Mouse (Mus musculus): ENCODE measurements around the gene Wasf2. TPM values are rescaled to one million over a fixed set of nuclear protein-coding genes. Genes with fewer than 3 reads are reported as not detected.

Wasf2 gene
- polyA plus RNA-seq, 1 experiment from 2014 or later = 144 TPM

DNA sequence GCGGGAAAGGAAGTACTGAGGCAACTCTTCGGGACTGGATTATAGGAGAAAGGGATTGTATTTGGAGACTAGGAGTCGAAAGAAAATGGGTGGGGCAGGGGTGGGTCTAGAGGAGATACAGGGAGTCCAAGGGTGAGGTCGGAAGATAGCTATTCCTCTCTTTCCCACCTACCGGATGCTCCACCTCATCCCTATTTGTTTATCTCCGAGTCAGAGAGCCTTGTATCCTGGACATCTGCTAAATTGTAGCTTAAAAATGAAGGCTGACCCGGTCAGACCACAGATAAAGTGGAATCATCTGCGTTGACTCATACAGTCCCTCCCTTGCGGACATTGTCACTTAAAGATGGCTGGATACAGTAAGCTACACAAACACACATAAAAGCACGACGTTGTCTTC, 111.6 kb downstream of the Wasf2 start:
- Histone ChIP-seq H3K9ac (ENCODE audit: low read length) (peak overlapping the region; percentile 83), H3K27me3 (ENCODE audit: control insufficient read depth, insufficient read depth, low read depth, low read length) (peaks cover 17% of the 10 kb centered on the region), H3K36me3 (ENCODE audit: control insufficient read depth, insufficient read depth, low read length) (no peaks in the 10 kb centered on the region), H3K9me3 (ENCODE audit: control insufficient read depth, low read length) (no peaks in the 10 kb centered on the region), H3K4me1 (replicated peaks; ENCODE audit: control insufficient read depth, insufficient read depth, low read length) (peaks cover 13% of the 10 kb centered on the region), H3K4me3 (ENCODE audit: low read length) (peak overlapping the region; percentile 73), H3K27ac (ENCODE audit: low read length) (peak overlapping the region; percentile 42; the same call in 1 of the 2 replicates), H3K4me2 (ENCODE audit: low read depth, low read length) (peak overlapping the region; percentile 100)
- ATAC-seq (ENCODE audit: low read depth) = no peak; the same call in 1 of the 2 replicates
- 23% methylated on average over 11 of the region's 11 CpGs for WGBS

DNA sequence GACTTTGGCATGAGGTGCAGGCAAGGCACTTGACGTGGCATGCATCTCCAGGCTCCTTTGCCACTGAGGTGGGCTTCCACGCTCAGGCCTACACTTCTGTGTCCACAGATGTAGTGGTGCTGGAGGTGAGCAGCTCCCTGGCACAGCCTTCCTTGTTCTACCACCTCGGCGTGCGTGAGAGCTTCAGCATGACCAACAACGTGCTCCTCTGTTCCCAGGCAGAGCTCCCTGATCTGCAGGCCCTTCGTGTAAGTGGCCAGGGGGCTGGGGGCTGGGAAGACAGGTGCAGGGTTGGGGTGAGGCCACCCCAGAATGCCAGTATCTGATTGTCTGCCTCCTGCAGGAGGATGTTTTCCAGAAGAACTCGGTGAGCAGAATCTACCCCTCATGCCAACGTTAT, 112.4 kb downstream of the Wasf2 start:
- H3K27me3 ChIP-seq (ENCODE audit: control insufficient read depth, insufficient read depth, low read depth, low read length) = peaks cover 20% of the 10 kb centered on the region
- no peaks in the 10 kb centered on the region for H3K9me3 ChIP-seq (ENCODE audit: control insufficient read depth, low read length)
- H3K4me2 ChIP-seq (ENCODE audit: low read depth, low read length) = no peak overlapping the region
- H3K4me1 ChIP-seq (replicated peaks; ENCODE audit: control insufficient read depth, insufficient read depth, low read length) = peaks cover 13% of the 10 kb centered on the region
- WGBS = 58% methylated on average over 9 of the region's 9 CpGs
- ATAC-seq (ENCODE audit: low read depth) = no peak
- H3K4me3 ChIP-seq (ENCODE audit: low read length) = no peak overlapping the region
- H3K9ac ChIP-seq (ENCODE audit: low read length) = no peak overlapping the region
- no peak overlapping the region for H3K27ac ChIP-seq (ENCODE audit: low read length)
- H3K36me3 ChIP-seq (ENCODE audit: control insufficient read depth, insufficient read depth, low read length) = no peaks in the 10 kb centered on the region

DNA sequence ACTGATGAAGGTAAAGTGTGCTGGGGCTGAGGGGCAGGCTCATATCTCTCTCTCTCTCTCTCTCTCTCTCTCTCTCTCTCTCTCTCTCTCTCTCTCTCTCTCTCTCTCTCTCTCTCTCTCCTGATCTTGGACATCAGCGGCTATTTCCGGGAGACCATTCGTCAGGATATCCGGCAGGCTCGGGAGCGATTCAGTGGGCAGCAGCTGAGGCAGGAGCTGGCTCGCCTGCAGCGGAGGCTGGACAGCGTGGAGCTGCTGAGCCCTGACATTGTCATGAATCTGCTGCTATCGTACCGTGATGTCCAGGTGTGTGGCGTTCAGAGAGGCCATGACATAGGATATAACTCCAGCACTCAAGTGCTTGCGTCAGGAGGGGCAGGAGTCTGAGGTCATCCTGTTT, 113.2 kb downstream of the Wasf2 start:
- H3K4me2 ChIP-seq (ENCODE audit: low read depth, low read length) = no peak overlapping the region
- no peak overlapping the region for H3K27ac ChIP-seq (ENCODE audit: low read length)
- H3K9me3 ChIP-seq (ENCODE audit: control insufficient read depth, low read length) = no peaks in the 10 kb centered on the region
- H3K4me3 ChIP-seq (ENCODE audit: low read length) = no peak overlapping the region
- no peak overlapping the region for H3K9ac ChIP-seq (ENCODE audit: low read length)
- peaks cover 24% of the 10 kb centered on the region for H3K27me3 ChIP-seq (ENCODE audit: control insufficient read depth, insufficient read depth, low read depth, low read length)
- no peak for ATAC-seq (ENCODE audit: low read depth)
- peaks cover 13% of the 10 kb centered on the region for H3K4me1 ChIP-seq (replicated peaks; ENCODE audit: control insufficient read depth, insufficient read depth, low read length)
- H3K36me3 ChIP-seq (ENCODE audit: control insufficient read depth, insufficient read depth, low read length) = no peaks in the 10 kb centered on the region
- WGBS = 21% methylated on average over 13 of the region's 13 CpGs

DNA sequence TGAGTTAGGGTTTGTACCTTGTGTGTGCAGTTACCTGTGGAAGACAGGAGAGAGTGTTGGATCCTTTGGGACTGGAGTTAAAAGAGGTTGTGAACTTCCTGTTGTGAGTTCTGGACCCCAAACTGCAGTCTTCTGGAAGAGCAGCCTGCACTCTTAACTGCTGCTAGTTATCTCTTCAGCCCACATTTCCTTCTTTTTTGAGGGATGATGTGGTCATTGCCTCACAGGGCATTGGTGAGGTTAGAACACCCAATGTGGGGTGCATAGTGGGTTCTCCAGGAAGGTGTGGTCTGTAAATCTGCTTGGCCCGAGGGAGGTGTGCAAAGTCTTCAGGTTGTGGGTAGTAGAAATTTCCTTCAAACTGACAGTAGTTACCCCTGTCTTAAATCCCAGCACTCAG, 114.0 kb downstream of the Wasf2 start:
- no peak for ATAC-seq (ENCODE audit: low read depth)
- no peak overlapping the region for H3K4me3 ChIP-seq (ENCODE audit: low read length)
- no peaks in the 10 kb centered on the region for H3K36me3 ChIP-seq (ENCODE audit: control insufficient read depth, insufficient read depth, low read length)
- peaks cover 27% of the 10 kb centered on the region for H3K27me3 ChIP-seq (ENCODE audit: control insufficient read depth, insufficient read depth, low read depth, low read length)
- no peak overlapping the region for H3K4me2 ChIP-seq (ENCODE audit: low read depth, low read length)
- peaks cover 13% of the 10 kb centered on the region for H3K4me1 ChIP-seq (replicated peaks; ENCODE audit: control insufficient read depth, insufficient read depth, low read length)
- H3K9me3 ChIP-seq (ENCODE audit: control insufficient read depth, low read length) = no peaks in the 10 kb centered on the region
- 65% methylated on average over 1 of the region's 1 CpGs for WGBS
- H3K27ac ChIP-seq (ENCODE audit: low read length) = no peak overlapping the region
- H3K9ac ChIP-seq (ENCODE audit: low read length) = no peak overlapping the region

DNA sequence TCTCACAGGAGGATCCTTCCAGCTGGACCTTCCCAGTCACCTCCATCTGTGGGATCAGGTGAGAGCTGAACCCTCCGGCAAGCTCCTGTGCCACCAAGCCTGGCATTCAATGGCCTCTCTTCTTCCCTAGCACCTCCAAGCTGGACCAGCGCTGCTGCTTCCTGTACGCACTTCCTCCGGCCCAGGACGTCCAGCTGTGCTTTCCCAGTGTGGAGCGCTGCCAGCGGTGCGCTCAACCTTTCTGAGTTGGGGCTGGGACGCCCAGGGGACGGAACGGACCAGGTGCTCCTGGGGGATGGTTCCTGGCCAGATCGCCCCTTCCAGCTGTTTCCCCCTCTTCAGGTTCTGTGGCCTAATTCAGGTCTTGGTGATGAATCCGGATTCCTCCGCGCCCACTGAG, 116.8 kb downstream of the Wasf2 start:
- H3K27ac ChIP-seq (ENCODE audit: low read length) = no peak overlapping the region
- no peak overlapping the region for H3K4me2 ChIP-seq (ENCODE audit: low read depth, low read length)
- H3K36me3 ChIP-seq (ENCODE audit: control insufficient read depth, insufficient read depth, low read length) = no peaks in the 10 kb centered on the region
- H3K9ac ChIP-seq (ENCODE audit: low read length) = no peak overlapping the region
- H3K27me3 ChIP-seq (ENCODE audit: control insufficient read depth, insufficient read depth, low read depth, low read length) = peaks cover 46% of the 10 kb centered on the region
- ATAC-seq (ENCODE audit: low read depth) = no peak
- peaks cover 14% of the 10 kb centered on the region for H3K4me1 ChIP-seq (replicated peaks; ENCODE audit: control insufficient read depth, insufficient read depth, low read length)
- WGBS = 17% methylated on average over 15 of the region's 15 CpGs
- no peak overlapping the region for H3K4me3 ChIP-seq (ENCODE audit: low read length)
- no peaks in the 10 kb centered on the region for H3K9me3 ChIP-seq (ENCODE audit: control insufficient read depth, low read length)

DNA sequence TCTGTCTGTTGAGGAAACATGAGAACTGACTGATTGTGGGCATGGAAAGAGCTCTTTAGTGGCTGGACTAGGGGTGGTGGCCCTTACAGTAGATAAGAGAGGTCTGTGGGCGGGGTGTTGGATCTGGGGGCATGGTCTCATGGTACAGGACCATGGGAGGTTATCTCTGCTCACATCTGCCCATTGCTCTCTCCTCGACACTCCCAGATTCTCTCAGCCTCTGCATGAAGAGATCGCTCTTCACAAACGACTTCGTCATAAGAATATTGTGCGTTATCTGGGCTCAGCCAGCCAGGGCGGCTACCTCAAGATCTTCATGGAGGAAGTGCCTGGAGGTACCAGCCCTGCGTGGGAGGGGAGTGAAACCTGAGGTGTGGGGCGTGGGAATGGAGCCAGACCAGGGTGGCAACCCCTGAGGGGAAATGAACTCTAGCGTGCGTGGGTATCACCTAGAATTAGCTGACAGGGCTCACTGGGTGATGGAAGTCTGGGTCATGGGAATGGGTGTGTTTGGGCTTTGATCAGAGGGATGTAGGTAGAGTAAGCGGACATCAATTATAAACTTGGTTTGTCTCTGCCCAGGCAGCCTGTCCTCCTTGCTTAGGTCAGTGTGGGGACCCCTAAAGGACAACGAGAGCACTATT, 117.6 kb downstream of the Wasf2 start:
- H3K27ac ChIP-seq (ENCODE audit: low read length) = no peak overlapping the region
- H3K4me3 ChIP-seq (ENCODE audit: low read length) = no peak overlapping the region
- WGBS = 59% methylated on average over 13 of the region's 13 CpGs
- H3K4me1 ChIP-seq (replicated peaks; ENCODE audit: control insufficient read depth, insufficient read depth, low read length) = peaks cover 13% of the 10 kb centered on the region
- ATAC-seq (ENCODE audit: low read depth) = no peak
- H3K36me3 ChIP-seq (ENCODE audit: control insufficient read depth, insufficient read depth, low read length) = no peaks in the 10 kb centered on the region
- no peak overlapping the region for H3K4me2 ChIP-seq (ENCODE audit: low read depth, low read length)
- no peaks in the 10 kb centered on the region for H3K9me3 ChIP-seq (ENCODE audit: control insufficient read depth, low read length)
- H3K9ac ChIP-seq (ENCODE audit: low read length) = no peak overlapping the region
- peaks cover 42% of the 10 kb centered on the region for H3K27me3 ChIP-seq (ENCODE audit: control insufficient read depth, insufficient read depth, low read depth, low read length)

Small RNA genes within 50 kb of the gene (microRNA-seq; reads per million reads assigned to microRNA genes)
- 1.4 reads per million for gene Mir7017

Other genes with a start within 250 kb of the Wasf2 start
- gene Stx12, start 246.0 kb upstream of the Wasf2 start, polyA plus RNA-seq (2015; fragmentation: Nextera tagmentation; extraction: Ambion mirVana) = 64.1 and 68.4 TPM in 2 replicates
- 42.9 and 44.5 TPM in 2 replicates for gene Fam76a, start 207.9 kb upstream of the Wasf2 start, polyA plus RNA-seq (2015; fragmentation: Nextera tagmentation; extraction: Ambion mirVana)
- gene Fgr, start 156.4 kb upstream of the Wasf2 start, polyA plus RNA-seq (2015; fragmentation: Nextera tagmentation; extraction: Ambion mirVana) = 0.79 and 1.2 TPM in 2 replicates
- gene Ahdc1, start 119.2 kb upstream of the Wasf2 start, polyA plus RNA-seq (2015; fragmentation: Nextera tagmentation; extraction: Ambion mirVana) = 8.0 and 8.2 TPM in 2 replicates
- gene Cd164l2, start 81.6 kb downstream of the Wasf2 start, polyA plus RNA-seq (2015; fragmentation: Nextera tagmentation; extraction: Ambion mirVana) = 7.7 and 13.2 TPM in 2 replicates
- gene Gpr3, start 82.0 kb downstream of the Wasf2 start, polyA plus RNA-seq (2015; fragmentation: Nextera tagmentation; extraction: Ambion mirVana) = 0.15 TPM in 1 of 2 replicates, not detected in the other
- gene Map3k6, start 110.3 kb downstream of the Wasf2 start, polyA plus RNA-seq (2015; fragmentation: Nextera tagmentation; extraction: Ambion mirVana) = 4.2 and 4.3 TPM in 2 replicates
- gene Sytl1, start 132.6 kb downstream of the Wasf2 start, polyA plus RNA-seq (2015; fragmentation: Nextera tagmentation; extraction: Ambion mirVana) = 2.4 and 3.0 TPM in 2 replicates
- gene Tmem222, start 147.3 kb downstream of the Wasf2 start, polyA plus RNA-seq (2015; fragmentation: Nextera tagmentation; extraction: Ambion mirVana) = 75.9 and 79.3 TPM in 2 replicates
- 11.3 and 11.8 TPM in 2 replicates for gene Wdtc1, start 223.0 kb downstream of the Wasf2 start, polyA plus RNA-seq (2015; fragmentation: Nextera tagmentation; extraction: Ambion mirVana)
- 8.8 and 9.5 TPM in 2 replicates for gene Slc9a1, start 239.2 kb downstream of the Wasf2 start, polyA plus RNA-seq (2015; fragmentation: Nextera tagmentation; extraction: Ambion mirVana)